Mouse (Mus musculus) lung, embryonic 16.5 days (tissue): ENCODE results near the gene Pip4k2a. TPM values are rescaled to one million over a fixed set of nuclear protein-coding genes. Genes with fewer than 3 reads are reported as not detected.

ENCODE experiments used
- ATAC-seq: fragments of 200-750 bp; cut with Nextera tagmentation; 2 replicates; pipeline ENCODE4 v1.8.0; 2017; ENCODE audit warnings: low read depth, mild to moderate bottlenecking, moderate library complexity
- H3K27ac ChIP-seq: fragments of 300-500 bp; sonication (generic); 2 replicates; pipeline ENCODE4 v1.5.1; 2014; ENCODE audit warnings: mild to moderate bottlenecking, control low read depth, low read length
- H3K27me3 ChIP-seq: fragments of 300-500 bp; sonication (generic); 2 replicates; pipeline ENCODE4 v1.6.1; 2014; ENCODE audit warnings: low read depth, low read length, mixed read lengths; ENCODE audit not compliant: control insufficient read depth, insufficient read depth
- H3K36me3 ChIP-seq: fragments of 300-500 bp; sonication (generic); 2 replicates; pipeline ENCODE4 v1.6.1; 2014; ENCODE audit warnings: low read length; ENCODE audit not compliant: control insufficient read depth, insufficient read depth
- H3K4me1 ChIP-seq: fragments of 300-500 bp; sonication (generic); replicated peaks from 2 replicates; pipeline ENCODE4 v1.6.1; 2014; ENCODE audit warnings: low read length, mixed read lengths; ENCODE audit not compliant: control insufficient read depth, insufficient read depth
- H3K4me2 ChIP-seq: fragments of 300-500 bp; sonication (generic); 2 replicates; pipeline ENCODE4 v1.6.1; 2014; ENCODE audit warnings: low read depth, low read length, control low read depth
- H3K4me3 ChIP-seq: fragments of 300-500 bp; sonication (generic); 2 replicates; pipeline ENCODE4 v1.5.1; 2014; ENCODE audit warnings: mild to moderate bottlenecking, low read length, control low read depth
- H3K9ac ChIP-seq: fragments of 300-500 bp; sonication (generic); 2 replicates; pipeline ENCODE4 v1.6.1; 2014; ENCODE audit warnings: low read length, control low read depth
- H3K9me3 ChIP-seq: fragments of 300-500 bp; sonication (generic); 2 replicates; pipeline ENCODE4 v1.6.1; 2016; ENCODE audit warnings: low read length; ENCODE audit not compliant: control insufficient read depth
- WGBS: fragments of 180-500 bp; shearing (Covaris S2); extraction: QIAGEN DNeasy Blood & Tissue Kit; methylation state at CpG from one replicate; pipeline ENCODE4 v1.1.7; 2014; 5-methylcytosine and 5-hydroxymethylcytosine counted together
- polyA plus RNA-seq: library from polyadenylated mRNA; unstranded; fragments of >200 nt; fragmentation: Nextera tagmentation; extraction: Ambion mirVana; gene quantifications from 2 replicates; pipeline ENCODE4 v1.2.1, GENCODE M21; 2015

Gene Pip4k2a
- polyA plus RNA-seq, 1 experiment from 2014 or later = 7.4 TPM

DNA sequence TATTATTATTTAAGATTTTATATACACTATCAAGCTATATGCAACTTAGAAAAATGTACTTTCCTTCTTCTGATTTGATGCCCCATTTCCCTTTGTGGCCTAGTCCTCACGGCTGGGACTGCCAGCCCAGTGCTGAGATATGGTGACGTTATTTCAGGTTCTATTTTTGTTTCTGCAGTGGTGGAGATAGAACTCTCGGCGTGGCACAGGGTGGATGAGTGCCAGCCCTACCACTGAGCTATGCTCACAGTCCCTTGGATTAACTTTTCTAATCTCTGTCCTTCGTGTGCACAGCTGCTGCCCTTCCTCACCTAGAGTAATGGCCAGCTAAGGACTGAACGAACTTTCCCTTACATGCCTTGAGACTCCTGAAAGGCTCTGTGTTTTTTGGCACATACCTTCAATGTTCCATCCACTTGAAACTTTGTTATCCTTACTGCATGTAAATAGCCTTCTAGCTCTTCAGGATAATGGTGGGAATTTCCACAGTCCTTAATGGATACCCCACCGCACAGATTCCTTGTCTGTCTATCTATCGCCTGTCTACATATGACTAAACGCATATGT lies 164.8 kb downstream of the Pip4k2a start:
- Histone ChIP-seq H3K27ac (no peak overlapping the region), H3K4me3 (no peak overlapping the region), H3K9me3 (no peaks in the 10 kb centered on the region), H3K27me3 (peaks cover 3% of the 10 kb centered on the region; the same call in 1 of the 2 replicates), H3K9ac (no peak overlapping the region), H3K36me3 (no peaks in the 10 kb centered on the region), H3K4me2 (no peak overlapping the region), H3K4me1 (no peaks in the 10 kb centered on the region)
- WGBS = 76% methylated on average over 9 of the region's 9 CpGs
- ATAC-seq = no peak

DNA sequence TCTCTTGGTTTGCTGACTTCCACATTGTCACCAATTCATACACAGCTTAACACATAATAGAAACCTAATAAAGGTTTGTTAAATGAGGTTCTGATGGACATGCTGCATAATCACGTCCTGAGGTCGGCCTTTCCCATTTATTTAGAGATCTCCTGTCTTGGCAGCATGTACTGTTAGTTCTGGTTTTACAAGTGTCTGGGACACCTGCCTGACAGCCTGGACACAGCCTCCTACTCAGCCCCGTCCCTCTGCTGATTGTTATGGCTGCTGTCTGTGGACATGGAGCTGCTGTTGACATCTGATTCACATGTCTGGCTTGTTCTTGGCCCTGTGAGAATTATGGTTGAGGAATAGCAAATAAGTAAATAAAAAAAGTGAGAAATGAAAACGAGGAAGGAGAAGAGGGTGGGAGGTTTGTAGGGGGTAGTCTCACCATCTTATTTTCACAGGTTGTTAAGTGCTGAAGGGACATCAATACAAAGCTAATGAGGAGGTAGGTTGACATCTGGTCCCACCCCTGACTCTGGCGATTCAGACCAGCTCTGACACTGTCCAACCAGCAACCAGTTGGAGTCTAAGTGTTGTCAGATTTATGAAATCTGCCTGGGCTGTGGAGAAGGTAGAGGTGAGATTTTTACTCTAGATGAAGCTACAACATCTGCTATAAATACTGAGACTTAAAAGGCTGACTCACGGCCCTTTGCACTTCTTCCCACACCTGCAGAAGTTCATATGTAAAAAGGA lies 166.7 kb downstream of the Pip4k2a start:
- Histone ChIP-seq H3K4me2 (no peak overlapping the region), H3K36me3 (no peaks in the 10 kb centered on the region), H3K27ac (no peak overlapping the region), H3K4me1 (no peaks in the 10 kb centered on the region), H3K9me3 (no peaks in the 10 kb centered on the region), H3K9ac (no peak overlapping the region), H3K27me3 (peaks cover 3% of the 10 kb centered on the region; the same call in 1 of the 2 replicates), H3K4me3 (no peak overlapping the region)
- ATAC-seq = peak; percentile 89
- 30% methylated on average over 6 of the region's 6 CpGs for WGBS

DNA sequence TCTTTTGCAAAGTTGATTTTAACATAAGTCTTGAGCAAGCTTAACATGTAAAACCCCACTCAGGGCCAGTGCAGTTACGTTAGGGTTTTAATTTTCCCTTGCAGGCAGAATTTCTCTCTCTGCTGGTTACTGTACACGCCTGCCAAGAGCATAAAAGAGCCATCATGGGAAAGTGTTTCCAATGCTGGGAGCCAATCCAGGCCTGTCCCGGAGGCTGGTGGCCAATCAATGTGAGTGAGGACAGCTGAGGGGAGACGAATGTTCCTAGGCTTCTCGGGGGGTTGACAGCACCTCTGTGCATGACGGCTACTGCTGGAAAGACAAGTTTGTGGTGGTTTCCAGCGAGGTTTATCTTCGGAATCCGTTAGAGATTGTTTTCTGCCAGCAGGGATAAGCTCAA lies 175.2 kb downstream of the Pip4k2a start:
- no peak overlapping the region for H3K4me2 ChIP-seq

DNA sequence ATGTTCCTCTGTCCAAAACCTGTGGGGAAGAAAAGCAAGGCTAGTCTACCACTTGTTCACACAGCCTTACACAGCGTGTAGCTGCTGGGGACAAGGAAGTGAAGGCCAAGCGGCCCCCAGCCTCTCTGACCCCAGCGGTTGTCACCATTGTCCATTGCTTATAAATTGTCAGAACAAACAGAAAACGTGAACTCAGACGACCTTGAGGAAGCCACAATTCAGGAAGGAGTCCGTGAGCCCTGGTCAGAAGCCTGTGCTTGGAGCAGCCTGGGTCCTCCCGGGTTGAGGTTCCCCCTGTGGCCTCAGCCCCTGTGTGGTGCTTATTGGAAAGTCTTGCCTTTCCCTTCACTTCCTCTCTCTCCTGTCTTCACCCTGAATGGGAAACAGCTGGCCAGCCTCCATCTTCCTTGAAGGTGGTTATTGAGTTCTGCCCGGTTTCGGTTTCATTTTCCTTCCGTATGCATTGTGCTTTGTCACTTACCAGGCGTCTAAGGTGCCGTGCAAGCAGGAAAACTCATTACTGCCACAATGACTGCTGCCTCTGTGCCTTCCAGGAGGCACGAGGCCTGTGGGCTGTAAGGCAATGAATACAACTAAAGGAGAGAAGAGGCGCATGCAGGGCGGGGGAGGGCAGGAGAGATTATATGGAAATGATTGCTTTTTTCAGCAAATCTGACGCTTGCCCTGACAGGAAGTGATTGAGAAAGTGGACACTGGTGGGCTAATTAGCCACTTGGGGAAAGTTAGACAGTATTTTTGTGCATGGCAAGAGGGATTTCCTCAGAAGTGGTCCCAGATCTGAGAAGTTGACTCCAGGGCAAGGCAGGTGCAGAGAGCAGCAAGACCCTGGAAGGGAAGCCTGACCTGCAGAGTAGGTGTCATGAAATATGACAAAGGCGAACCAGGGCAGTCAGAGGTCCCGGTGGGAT lies 176.2 kb downstream of the Pip4k2a start:
- H3K27me3 ChIP-seq = peaks cover 4% of the 10 kb centered on the region; the same call in 1 of the 2 replicates
- WGBS = 44% methylated on average over 18 of the region's 18 CpGs
- H3K4me1 ChIP-seq = peaks cover 11% of the 10 kb centered on the region; the same call in 1 of the 2 replicates
- no peak overlapping the region; the same call in 1 of the 2 replicates for H3K27ac ChIP-seq
- peak overlapping the region; percentile 54 for H3K9ac ChIP-seq
- peak overlapping the region; percentile 37 for H3K4me3 ChIP-seq
- H3K9me3 ChIP-seq = no peaks in the 10 kb centered on the region
- no peaks in the 10 kb centered on the region for H3K36me3 ChIP-seq
- ATAC-seq = peak; percentile 62
- peak overlapping the region; percentile 49 for H3K4me2 ChIP-seq

More for the DNA sequence above, 175.2 kb downstream of the Pip4k2a start:
- H3K9me3 ChIP-seq = no peaks in the 10 kb centered on the region
- H3K9ac ChIP-seq = no peak overlapping the region
- H3K36me3 ChIP-seq = no peaks in the 10 kb centered on the region
- ATAC-seq = peak; percentile 83
- H3K4me1 ChIP-seq = peaks cover 11% of the 10 kb centered on the region; the same call in 1 of the 2 replicates
- H3K27ac ChIP-seq = no peak overlapping the region
- no peak overlapping the region for H3K4me3 ChIP-seq
- H3K27me3 ChIP-seq = no peaks in the 10 kb centered on the region; the same call in 1 of the 2 replicates
- 28% methylated on average over 9 of the region's 9 CpGs for WGBS

DNA sequence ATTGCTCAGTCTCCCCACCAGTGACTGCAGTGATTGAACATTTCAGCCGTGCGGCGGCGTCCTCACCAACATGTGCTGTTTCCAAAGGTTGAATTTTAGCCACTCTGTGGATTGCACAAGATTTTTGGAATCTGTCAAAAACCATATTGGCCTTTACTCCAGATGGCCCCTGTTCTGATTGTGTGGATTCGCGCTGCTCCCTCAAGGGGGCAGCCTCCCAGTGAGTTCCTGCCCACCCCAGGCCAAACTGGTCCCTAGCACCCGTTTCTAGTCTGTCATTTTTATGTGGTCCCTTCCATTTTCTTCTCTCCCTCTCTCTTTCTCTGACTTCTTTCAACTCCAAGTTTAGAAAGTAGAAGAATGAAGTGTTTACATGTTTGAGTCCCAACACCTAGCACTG lies 178.4 kb downstream of the Pip4k2a start:
- no peaks in the 10 kb centered on the region for H3K9me3 ChIP-seq
- H3K4me1 ChIP-seq = peaks cover 11% of the 10 kb centered on the region; the same call in 1 of the 2 replicates
- 72% methylated on average over 7 of the region's 7 CpGs for WGBS
- H3K4me3 ChIP-seq = no peak overlapping the region
- no peak for ATAC-seq
- no peak overlapping the region for H3K4me2 ChIP-seq
- no peaks in the 10 kb centered on the region for H3K36me3 ChIP-seq
- H3K27ac ChIP-seq = no peak overlapping the region
- peaks cover 4% of the 10 kb centered on the region; the same call in 1 of the 2 replicates for H3K27me3 ChIP-seq
- no peak overlapping the region for H3K9ac ChIP-seq

DNA sequence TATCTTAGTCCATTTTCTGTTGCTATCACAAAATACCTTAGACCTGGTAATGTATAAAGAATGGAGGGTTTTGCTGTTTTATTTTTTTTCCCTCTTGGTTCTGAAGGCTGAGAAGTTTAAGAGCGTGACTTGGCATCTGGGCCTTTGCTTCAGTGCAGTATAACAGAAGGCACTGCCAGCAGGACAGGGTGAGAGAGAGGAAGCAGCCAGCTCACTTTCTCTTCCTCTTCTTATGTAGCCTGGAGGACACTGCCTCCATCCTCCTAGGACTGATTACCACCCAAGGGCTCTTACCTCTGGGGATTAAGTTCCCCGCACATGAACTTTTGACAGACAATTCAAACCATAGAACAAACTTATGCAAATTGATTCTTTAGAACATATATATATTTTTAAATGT lies 181.9 kb downstream of the Pip4k2a start:
- Histone ChIP-seq H3K27ac (no peak overlapping the region), H3K9ac (no peak overlapping the region), H3K4me3 (no peak overlapping the region), H3K9me3 (no peaks in the 10 kb centered on the region), H3K36me3 (no peaks in the 10 kb centered on the region), H3K4me2 (no peak overlapping the region), H3K27me3 (peaks cover 4% of the 10 kb centered on the region; the same call in 1 of the 2 replicates), H3K4me1 (no peaks in the 10 kb centered on the region)
- ATAC-seq = no peak
- 92% methylated on average over 2 of the region's 2 CpGs for WGBS

DNA sequence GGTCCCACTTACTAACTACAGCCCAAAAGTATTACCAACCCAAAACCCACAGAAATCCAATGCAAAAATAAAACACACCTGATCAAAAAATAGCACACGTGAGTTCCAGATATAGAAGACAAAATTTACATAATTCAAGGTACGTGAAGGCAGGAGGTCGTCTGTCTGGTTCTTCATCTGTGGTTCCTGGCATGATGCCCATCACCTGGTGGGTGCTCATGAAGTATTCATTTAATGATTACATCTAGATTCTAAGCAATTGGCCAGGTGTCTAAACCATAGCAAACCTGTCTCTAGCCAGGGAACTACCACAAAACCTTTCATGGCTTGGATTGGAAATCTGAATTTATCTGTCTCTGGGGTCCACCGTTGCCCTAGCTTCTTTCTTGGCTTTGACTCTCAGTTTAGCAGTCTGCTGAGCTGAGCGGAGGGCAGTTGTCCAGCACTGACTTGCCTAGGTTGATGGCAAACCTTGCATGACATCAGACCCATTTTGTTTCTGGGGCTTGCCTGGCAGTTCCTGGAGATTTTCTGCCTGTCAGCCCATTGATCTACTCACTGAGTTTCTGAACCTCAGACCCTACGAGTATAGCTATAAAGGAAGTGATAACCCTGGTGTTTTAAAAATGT lies 182.5 kb downstream of the Pip4k2a start:
- Histone ChIP-seq H3K36me3 (no peaks in the 10 kb centered on the region), H3K27me3 (peaks cover 4% of the 10 kb centered on the region; the same call in 1 of the 2 replicates), H3K27ac (no peak overlapping the region), H3K4me1 (no peaks in the 10 kb centered on the region), H3K9ac (no peak overlapping the region), H3K4me2 (no peak overlapping the region), H3K9me3 (no peaks in the 10 kb centered on the region), H3K4me3 (no peak overlapping the region)
- WGBS = 64% methylated on average over 6 of the region's 6 CpGs
- no peak for ATAC-seq

DNA sequence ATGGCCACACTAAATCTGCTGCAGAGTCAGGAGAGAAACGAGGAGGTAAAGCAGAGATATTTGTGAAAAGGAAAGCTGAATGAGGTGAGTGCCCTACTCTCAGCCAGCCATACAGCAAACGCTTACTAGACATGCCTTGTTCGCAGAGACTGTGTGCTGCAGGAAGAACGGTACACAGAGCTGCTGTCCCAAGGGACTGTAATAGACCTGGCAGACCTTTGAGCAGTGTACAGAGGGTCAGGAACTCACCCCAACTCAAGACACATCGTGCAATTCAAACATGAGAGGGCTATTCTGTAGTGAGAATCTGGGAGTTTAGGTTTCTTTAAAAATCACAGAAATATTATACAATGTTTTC lies 183.5 kb downstream of the Pip4k2a start:
- peaks cover 4% of the 10 kb centered on the region; the same call in 1 of the 2 replicates for H3K27me3 ChIP-seq
- WGBS = 41% methylated on average over 5 of the region's 5 CpGs
- no peak overlapping the region for H3K27ac ChIP-seq
- H3K4me2 ChIP-seq = no peak overlapping the region
- H3K4me1 ChIP-seq = no peaks in the 10 kb centered on the region
- no peaks in the 10 kb centered on the region for H3K36me3 ChIP-seq
- no peaks in the 10 kb centered on the region for H3K9me3 ChIP-seq
- no peak overlapping the region for H3K4me3 ChIP-seq
- H3K9ac ChIP-seq = no peak overlapping the region
- ATAC-seq = no peak
